Mouse (Mus musculus): ENCODE data around the gene Grin2a. TPM values are rescaled to one million over a fixed set of nuclear protein-coding genes. Genes with fewer than 3 reads are reported as not detected.

Grin2a gene
- total RNA-seq, 1 experiment from 2014 or later, result 2.9 TPM

GRCm38 (mm10) chr16:9865039-9865438 lies 130.3 kb downstream of the Grin2a start:
- DNase-seq, result no peak

- DNase-seq, result no peak
Measured at GRCm38 (mm10) chr16:9857758-9858157, 137.6 kb downstream of the Grin2a start.

GRCm38 (mm10) chr16:9851265-9851988 lies 143.9 kb downstream of the Grin2a start:
- no peak for DNase-seq

- DNase-seq, result no peak
Measured at GRCm38 (mm10) chr16:9841496-9841895, 153.9 kb downstream of the Grin2a start.

GRCm38 (mm10) chr16:9836542-9836941 lies 158.8 kb downstream of the Grin2a start:
- DNase-seq, result peak; percentile 2

- DNase-seq, result no peak
Measured at GRCm38 (mm10) chr16:9834236-9834635, 161.1 kb downstream of the Grin2a start.

- no peak for DNase-seq
Measured at GRCm38 (mm10) chr16:9825110-9825483, 170.3 kb downstream of the Grin2a start.

- no peak for DNase-seq
Measured at GRCm38 (mm10) chr16:9824436-9825109, 170.8 kb downstream of the Grin2a start.

GRCm38 (mm10) chr16:9823686-9824085 lies 171.7 kb downstream of the Grin2a start:
- no peak for DNase-seq

GRCm38 (mm10) chr16:9819508-9819907 lies 175.9 kb downstream of the Grin2a start:
- no peak for DNase-seq

- DNase-seq, result no peak
Measured at GRCm38 (mm10) chr16:9801338-9801737, 194.0 kb downstream of the Grin2a start.

GRCm38 (mm10) chr16:9800221-9800620 lies 195.1 kb downstream of the Grin2a start:
- DNase-seq, result no peak

- DNase-seq, result no peak
Measured at GRCm38 (mm10) chr16:9792976-9793375, 202.4 kb downstream of the Grin2a start.

- DNase-seq, result no peak
Measured at GRCm38 (mm10) chr16:9786261-9786660, 209.1 kb downstream of the Grin2a start.

GRCm38 (mm10) chr16:9785821-9786220 lies 209.5 kb downstream of the Grin2a start:
- no peak for DNase-seq

- no peak for DNase-seq
Measured at GRCm38 (mm10) chr16:9768981-9769380, 226.4 kb downstream of the Grin2a start.

GRCm38 (mm10) chr16:9768356-9768755 lies 227.0 kb downstream of the Grin2a start:
- no peak for DNase-seq

GRCm38 (mm10) chr16:9767946-9768345 lies 227.4 kb downstream of the Grin2a start:
- DNase-seq, result no peak

- DNase-seq, result no peak
Measured at GRCm38 (mm10) chr16:9764086-9764485, 231.3 kb downstream of the Grin2a start.

GRCm38 (mm10) chr16:9760347-9760746 lies 235.0 kb downstream of the Grin2a start:
- no peak for DNase-seq

- DNase-seq, result no peak
Measured at GRCm38 (mm10) chr16:9756849-9757248, 238.5 kb downstream of the Grin2a start.

GRCm38 (mm10) chr16:9754061-9754460 lies 241.3 kb downstream of the Grin2a start:
- no peak for DNase-seq

GRCm38 (mm10) chr16:9753045-9753444 lies 242.3 kb downstream of the Grin2a start:
- peak; percentile 13 for DNase-seq

- DNase-seq, result no peak
Measured at GRCm38 (mm10) chr16:9752600-9752999, 242.8 kb downstream of the Grin2a start.

Data from adrenal gland, postnatal 25 days (tissue).